Mouse (Mus musculus): ENCODE data around the gene Hmcn2.

Gene Hmcn2

DNA sequence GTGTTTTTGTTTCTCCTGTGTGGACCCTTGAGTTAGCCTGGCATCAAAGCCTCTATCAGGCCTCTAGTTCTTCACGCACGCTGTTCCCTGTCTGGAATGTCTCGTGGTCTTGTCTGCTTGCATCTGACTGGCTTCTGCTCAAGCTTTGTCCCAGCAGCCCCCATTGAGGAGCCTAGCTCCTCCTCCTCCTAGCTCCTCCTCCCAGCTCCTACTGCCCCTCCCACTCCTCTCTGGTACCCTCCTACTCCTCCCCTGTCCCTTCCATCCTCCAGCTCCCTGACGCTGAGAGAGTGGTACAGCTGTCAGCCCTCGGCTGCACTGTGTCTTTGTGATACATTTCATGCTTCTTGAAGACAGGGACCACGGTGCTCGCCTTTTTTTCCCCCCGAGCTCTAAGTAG is 104.4 kb downstream of the Hmcn2 start:
- DNase-seq: no peak

DNA sequence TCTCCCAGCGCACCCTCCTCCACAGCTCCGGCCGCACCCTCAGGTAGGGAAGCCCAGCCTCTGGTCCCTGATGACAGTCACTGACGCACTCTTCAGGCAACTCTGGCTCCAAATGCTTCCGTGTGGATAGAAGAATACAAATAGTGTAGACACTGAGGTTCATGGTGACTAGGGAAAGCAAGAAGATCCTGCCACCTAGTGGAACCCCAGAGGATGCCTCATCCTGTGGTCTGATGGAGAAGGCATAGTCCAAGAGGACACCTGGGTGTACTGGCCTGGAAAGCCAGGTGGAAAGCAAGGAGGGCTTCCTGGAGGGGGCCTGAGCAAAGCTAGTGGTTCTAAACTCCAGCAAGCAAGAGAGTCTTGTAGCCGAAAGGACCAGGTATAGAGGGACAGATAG is 106.7 kb downstream of the Hmcn2 start:
- DNase-seq: no peak

DNA sequence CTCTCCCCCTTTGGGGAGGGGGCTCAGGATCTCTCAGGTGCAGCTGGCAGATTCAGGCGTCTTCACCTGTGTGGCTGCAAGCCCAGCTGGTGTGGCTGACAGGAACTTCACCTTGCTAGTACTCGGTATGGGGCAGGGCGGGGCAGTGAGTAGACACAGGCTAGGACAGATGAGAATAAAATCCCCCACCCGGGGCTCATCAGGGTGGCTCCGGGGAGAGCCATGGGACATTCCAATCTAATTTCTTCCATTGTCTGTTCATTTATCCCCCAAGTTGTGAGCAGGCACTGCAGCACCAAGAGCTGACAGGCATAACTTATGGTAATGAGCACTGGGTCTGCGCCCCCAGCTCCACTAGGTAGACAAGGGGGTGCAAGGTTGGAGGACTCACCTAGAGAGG is 108.4 kb downstream of the Hmcn2 start:
- no peak for DNase-seq

DNA sequence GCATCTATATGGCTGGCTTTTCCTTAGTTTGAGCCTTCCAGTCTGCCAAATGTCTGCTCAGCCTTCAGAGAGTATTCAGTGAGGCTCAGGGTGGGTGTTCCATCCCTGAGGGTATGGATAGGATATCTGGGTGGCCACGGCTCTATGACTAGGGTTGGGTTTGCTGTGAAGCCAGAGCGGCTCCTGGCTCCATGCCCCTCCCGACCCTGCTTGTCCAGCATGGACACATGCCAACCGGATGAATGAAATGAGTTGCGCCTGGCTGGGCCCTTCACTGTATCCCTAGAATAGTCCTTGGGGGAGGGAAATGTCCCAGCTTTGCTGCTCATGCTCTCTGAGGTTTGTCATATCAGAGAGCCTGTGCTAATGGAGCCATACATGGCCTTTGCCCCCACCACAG is 117.3 kb downstream of the Hmcn2 start:
- no peak for DNase-seq

DNA sequence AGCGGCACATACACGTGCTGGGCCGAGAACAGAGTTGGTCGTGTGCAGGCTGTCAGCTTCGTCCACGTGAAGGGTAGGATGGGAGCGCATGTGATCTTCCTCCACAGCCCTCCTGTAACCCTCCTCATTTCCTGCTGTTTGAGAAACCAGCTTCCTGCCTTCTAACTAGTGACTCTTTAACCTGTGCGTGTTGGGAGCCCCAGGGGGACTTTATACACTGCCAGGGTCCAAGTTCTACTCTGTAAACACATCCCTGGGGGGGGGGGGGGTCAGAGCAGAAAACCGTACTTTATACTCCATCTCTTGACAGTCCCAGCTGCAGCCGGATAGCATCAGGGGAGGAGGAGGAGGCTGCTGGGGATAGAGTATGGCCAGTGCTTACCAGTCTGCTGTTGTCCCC is 120.5 kb downstream of the Hmcn2 start:
- no peak for DNase-seq

DNA sequence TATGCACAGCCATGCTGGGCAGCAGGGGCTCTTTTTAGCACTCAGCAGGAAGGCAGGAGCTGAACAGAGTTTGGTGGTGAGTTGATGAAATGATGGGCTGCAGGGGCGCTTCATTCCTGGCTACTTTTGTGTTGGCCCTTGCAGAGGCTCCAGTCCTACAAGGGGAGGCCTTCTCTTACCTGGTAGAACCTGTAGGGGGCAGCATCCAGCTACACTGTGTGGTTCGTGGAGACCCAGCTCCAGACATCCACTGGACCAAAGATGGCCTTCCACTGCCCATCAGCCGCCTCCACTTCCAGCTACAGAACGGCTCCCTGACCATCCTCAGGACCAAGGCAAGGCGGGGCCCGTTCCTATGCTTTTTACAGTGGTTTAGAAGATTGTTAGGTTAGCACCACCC is 121.4 kb downstream of the Hmcn2 start:
- DNase-seq: peak; percentile 14 to 21

DNA sequence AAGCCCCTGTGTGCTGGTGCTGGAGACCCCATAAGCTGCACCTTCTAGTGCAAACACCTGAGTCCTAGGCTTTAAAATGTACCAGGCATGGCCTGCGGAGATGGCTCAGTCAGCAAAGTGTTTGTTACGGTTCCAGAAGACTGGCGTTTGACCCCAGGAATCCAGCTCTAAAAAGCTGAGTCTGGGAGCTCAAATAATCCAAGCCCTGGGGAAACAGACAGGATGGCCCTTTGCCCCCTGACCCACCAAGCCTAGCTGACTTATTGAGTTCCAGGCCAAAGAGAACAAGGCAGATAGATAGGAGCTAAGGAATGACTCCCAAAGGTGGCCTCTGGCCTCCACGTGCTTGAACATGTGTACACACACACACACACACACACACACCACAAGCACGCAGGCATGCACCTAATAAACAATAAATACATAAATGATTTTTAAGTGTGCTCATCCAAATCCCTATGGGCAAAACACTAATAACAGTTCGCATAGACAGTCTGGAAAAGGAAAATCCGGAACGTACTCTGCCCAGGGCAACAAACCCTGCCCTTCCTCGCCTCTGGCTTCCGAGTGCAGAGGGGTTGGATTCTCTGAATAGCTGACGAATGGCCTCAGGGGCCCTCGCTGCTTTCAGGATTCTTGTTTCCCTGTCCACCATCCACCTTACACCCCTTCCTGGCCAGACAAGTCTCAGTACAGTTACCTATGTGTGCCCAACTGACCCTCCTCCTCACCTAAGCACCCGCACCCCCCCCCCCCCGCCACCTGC is 123.4 kb downstream of the Hmcn2 start:
- DNase-seq: no peak

DNA sequence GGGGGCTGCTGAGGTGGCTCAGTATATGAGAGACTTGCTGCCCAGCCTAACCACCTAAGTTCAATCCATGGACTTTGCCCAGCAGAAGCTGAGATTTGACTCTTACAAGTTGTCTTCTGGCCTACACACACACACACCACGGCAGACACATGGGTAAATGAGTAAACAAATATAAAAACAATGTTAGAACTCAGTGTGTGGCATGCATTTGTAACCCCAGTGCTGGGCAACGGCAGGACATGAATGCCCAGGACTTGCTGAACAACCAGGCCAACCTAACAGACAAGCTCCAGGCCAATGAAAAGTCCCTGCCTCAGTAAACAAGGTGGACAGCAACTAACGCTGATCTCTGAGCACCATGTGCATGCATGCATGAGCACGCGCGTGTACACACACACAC is 125.4 kb downstream of the Hmcn2 start:
- no peak for DNase-seq

DNA sequence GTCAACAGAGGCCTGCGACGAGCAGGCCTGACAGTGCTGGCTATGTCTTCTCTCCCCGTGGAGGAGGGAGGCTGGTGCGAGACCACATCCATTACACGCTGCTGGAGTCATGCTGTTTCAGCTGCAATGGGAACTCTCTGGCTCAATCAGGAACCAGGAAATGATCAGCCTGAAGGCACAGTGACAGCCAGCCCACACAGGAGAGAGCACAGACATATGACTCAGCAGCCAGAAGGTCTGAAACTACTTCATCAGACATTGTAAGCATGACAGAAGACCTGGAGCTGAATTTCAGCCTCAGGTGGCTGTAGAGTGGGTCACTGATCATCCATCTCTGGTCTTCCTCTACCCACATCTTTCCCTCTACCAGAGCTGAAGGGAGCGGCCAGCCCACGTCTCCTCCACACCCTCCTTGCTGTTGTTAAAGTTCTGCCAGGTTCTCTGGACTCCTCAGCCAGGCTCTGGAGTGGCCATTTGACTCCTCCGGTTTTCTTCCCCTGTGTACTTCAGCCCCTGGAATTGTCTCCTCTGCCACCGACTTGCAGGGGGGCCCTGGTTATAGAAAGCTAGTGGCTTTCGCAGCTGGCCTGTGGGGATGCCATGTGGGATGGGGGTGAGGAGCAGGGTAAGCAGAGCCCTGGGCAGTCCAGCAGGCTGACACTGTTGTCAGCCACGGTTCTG is 128.4 kb downstream of the Hmcn2 start:
- no peak for DNase-seq

DNA sequence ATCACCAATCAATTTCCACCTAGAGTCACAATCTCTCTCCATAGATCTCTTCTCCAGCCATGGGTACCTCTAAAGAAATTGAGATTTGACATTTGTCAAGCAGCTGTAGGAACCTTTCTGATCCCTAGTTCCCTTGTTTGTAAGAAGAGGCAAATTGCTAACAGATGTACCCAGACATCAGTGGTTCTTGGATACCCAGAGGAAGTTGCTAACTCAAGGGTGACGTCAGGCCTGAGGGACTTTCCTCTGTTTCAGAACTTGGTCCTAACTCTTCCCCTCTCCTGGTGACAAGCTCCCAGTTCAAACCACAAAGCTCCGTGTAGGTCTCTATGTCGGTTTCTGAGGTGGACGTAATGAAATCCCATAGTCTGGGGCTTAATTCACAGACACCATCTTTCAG is 131.8 kb downstream of the Hmcn2 start:
- no peak for DNase-seq

DNA sequence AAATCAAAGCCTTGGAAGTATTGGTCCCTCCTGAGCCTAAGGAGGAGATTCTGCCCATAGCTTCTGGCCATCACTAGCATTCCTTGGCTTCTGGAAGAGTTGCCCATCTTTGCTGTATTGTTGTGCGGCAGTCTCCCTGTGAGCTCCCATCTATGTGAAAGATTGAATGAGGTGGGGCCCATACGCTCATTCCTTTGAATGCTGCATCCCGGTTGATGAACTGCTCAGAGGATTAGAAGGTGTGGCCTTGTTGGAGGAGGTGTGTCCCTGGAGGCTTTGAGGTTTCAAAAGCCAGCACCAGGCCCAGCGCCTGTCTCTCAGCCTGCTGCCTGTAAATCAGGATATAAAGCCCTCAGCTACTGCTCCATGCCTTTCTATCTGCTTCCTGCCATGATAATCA is 132.2 kb downstream of the Hmcn2 start:
- DNase-seq: no peak

DNA sequence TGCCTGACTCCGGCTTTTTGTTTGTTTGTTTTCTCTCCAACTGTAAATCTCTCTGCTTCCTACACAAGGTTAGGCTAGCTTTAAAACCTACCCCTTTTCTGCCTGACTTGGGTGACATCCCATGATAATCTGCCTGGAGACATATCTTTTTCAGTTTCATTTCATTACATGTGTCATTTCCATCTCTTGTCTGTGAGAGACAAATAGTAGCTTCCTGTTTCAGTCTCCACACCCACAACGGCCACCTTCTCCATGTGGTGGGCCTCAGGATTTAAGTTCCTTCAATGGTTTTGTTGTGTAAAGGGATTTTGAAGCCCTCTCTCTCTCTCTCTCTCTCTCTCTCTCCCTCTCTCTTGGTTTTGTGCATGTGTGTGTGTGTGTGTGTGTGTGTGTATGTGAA is 133.3 kb downstream of the Hmcn2 start:
- DNase-seq: no peak

DNA sequence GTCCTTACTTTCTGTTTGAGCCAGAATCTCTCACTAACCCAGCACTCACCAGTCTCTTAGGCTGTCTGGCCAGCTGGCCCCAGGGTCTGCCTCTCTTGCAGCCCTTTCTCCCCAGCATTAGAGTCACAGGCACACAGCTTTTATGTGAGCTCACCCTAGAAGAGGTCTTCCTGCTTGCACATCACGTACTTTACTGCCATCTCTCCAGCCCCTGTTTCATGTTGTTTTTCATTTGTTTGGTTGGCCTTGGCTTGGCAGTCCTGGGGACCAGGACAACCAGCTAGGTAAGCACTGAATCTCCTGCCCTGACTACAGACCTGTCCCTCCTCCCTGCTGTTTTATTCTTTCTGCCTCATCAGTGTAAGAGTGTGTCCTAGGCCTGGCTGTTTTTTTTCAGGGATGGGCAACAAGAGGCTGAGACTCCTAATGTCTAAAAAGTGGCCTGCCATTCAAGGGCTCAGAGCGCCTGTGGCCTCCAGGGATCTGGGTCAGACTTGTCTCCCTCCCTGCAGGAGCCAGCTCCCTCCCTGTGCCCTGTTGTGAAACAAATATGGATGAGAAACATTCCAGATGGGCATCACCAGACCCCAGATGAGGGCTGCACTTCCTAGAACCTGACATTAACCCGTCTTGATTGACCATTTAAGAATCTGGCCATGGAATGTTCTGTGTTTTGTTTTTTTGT is 134.7 kb downstream of the Hmcn2 start:
- DNase-seq: no peak

DNA sequence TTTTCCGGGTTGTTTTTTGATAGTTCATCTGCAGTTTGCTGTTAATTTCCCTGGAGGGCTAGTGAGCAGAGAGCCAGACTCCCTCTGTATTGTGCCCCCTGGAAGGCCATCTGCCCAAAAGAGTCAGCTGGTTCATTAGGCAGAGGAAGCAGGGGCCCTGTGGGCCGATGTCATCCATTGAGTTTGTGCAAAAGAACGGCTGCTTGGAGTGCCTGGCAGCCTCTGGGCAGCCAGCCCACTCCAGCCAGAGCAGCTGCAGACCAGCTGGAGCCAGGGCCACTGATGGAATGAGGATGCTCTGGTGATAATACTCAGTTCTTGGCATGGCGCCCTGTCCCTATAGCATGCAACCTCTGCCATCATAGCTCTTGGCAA is 135.2 kb downstream of the Hmcn2 start:
- DNase-seq: no peak

DNA sequence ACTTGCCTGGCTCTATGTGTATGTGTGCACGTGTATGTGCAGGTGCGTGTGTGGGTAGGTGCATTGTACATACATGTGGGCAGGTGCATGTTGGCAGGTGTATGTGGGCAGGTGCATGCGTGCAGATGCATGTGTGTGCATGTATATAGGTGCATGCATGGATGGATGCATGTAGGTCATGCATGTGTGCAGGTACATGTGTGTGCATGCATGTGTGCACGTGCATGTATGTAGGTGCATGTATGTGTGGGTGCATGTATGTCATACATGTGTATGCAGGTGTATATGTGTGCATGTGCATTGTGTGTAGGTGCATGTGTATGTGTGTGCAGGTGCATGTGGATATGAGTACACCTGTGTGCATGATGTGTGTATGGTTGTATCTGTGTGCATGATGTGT is 135.7 kb downstream of the Hmcn2 start:
- no peak for DNase-seq

DNA sequence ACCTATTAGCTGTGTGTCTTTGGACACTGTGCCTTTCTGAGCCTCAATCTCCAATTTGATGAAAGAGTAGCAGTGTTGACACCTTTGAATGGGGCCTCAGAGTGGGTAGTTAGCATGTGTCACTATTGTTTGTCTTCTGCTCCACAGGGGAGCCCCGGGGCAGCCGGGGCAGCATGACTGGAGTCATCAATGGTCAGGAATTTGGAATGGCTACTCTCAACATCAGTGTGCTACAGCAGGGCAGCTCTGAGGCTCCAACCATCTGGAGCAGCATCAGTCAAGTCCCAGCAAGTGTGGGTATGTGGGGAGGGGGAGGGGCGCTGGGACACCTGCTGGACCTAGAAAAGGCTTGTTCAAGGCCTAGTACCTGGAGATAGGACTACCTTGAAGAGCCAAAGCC is 136.4 kb downstream of the Hmcn2 start:
- DNase-seq: no peak

DNA sequence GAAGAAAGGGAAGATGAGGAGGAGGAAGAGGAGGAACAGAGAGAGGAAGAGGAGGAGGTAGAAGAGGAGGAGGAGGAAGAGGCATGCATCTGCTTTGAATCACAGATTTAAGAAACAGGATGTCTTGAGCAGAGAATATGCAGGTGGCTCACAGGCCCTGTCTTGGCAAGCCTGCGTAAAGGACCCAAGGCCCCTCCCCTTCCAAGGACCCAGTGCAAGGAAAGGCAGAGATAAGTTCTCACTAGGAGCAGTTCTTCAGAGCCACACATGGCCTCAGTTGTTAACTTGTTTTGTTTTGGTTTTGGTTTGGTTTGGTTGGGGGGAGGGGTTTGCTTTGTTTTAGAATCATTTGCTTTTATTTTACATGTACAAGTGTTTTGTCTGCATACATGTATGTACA is 137.3 kb downstream of the Hmcn2 start:
- DNase-seq: no peak

DNA sequence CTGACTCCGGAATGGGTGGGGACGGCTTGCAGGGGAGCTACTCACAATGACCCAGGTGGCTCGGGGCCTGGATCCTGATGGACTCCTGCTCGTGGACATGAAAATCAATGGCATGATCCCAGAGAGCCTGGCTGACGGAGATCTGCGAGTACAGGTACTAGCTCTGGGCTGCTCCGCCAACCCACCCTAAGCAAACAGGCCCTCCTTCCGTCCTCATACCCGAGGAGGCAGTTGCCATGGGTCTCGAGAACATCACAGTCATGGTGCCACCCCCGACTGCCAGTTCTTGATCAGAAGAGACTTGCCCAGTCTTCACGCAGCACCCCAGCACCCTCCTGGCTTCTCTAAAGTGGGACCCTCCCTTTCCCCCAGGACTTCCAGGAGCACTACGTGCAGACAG is 138.8 kb downstream of the Hmcn2 start:
- DNase-seq: no peak

DNA sequence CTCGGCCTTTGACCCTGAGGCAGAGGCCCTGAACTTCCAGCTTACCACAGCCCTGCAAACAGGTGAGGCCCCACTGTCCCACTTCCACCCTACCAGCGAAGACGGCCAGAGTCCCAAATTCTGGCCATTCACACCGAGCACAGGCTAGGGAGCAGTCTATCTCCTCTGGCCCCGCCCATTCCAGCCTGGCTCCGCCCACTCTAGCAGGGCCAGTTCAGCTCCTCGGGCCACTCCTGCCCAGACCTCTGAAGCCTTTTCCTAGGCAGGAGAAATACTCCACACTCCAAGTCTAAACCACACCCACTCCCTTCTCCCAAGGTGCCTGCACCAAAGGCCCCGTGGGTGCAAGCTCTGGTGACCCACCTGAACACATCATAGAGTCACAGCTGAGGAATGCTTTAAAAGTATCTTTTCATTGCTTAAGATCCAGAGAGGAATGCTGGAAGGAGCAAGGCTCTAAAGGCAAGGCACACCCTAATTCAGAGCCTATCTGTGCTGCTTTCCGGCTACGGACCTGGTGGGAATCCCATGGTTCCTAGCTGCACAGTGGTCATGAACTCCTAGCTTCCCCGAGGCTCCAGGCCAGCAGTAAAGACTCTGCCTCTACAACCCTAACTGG is 139.5 kb downstream of the Hmcn2 start:
- DNase-seq: no peak

DNA sequence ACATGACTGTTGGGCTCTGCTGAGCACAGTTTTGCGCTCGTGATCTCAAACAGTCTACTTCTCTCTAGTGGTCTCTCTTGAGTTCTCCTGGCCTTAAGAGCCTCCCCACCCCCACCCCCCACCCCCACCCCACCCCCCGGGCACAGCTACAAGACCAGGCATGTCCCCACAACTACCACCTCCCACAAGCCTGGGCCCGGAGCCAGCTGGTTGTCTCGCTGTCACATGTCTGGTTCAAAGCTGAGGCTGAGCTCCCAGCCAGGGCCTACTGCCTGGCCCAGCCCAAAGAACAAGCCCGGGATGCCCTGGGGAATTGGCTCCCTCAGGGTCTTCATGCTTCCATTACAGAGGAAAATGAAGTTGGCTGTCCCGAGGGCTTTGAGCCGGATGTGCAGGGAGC is 140.1 kb downstream of the Hmcn2 start:
- no peak for DNase-seq

DNA sequence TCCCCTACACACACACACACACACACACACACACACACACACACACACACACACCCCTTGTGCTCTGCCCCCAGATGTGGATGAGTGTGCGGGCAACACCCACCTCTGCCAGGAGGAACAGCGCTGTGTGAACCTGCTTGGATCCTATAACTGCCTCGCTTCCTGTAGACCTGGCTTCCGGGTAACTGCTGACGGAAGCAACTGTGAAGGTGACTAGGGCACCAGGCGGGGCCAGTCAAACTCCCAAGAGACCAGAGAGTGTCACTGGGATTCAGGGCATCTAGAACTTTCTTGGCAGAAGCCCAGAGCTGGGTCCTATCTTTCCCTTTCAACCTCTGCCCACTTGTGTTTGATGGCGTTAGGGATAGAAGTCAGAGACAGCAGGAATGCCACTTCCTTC is 141.2 kb downstream of the Hmcn2 start:
- no peak for DNase-seq

DNA sequence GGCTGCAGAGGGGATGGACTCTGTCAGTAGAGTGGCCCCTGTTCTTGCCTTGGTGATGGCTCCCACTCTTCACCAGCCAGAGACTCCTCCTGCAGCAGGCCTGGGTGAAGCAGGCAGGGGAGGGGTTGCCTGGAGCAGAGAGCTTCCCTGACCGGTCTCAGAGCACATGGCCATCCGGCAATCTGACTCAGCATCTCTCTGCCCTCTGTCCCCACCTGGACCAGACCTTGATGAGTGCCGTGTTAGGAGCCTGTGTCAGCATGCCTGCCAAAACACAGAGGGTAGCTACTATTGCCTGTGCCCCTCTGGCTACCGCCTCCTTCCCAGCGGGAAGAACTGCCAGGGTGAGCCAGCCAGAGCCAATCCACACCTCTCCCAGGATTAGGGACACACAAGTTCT is 144.2 kb downstream of the Hmcn2 start:
- DNase-seq: no peak

DNA sequence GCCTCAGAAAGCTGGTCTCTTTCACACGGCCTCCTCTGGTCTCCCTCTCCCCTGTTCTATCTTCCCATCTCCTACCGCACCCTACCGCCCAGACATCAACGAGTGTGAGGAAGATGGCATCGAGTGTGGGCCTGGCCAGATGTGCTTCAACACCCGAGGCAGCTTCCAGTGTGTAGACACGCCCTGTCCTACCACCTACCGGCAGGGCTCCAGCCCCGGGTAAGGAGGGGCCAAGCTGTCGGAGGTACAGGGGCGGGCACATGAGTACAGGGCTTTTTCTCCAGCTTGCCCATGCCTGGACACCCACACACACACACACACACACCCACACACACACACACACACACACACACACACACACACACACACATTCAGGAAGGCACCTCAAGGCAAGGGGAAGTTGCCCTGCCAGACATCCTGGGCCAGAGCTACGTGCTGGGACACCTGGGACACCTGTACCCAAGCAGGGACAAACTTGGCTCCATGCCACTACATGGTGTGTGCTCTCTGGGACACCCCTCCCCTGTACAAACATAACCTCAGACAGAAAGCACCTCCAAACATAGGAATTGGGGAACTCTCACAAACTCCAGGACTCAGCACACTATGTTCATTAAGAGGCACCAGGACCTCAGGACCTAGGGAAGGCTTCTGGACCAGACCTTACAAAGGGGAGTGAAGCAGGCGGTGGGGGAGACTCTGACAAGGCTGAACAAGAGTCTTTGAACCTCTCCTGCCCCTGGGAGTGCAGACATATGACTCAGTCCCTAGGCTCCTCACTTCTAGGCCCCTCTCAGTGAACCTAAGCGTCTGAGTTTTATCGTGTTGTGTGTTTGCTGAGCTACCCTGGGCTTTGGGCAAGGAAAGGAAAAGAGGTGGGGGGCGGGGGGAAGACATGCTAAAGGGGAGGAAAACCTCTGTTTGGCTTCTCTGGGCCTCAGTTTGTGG is 145.0 kb downstream of the Hmcn2 start:
- DNase-seq: no peak

Measured in cerebellum, postnatal 36 days (tissue).